Mouse (Mus musculus) CD4-positive, CD25-positive, alpha-beta regulatory T cell, adult 4 months (primary cell): Measurements from ENCODE around the gene Tipin. TPM values are rescaled to one million over a fixed set of nuclear protein-coding genes. Genes with fewer than 3 reads are reported as not detected.

ENCODE experiments used
- ATAC-seq: one replicate; pipeline ENCODE4 v1.8.0; 2017
- polyA plus RNA-seq, 2 experiments: library from polyadenylated mRNA; unstranded; fragments of 100-300 nt; shearing (Covaris generic); gene quantifications; one replicate each; pipeline ENCODE4 v1.2.1; 2017

Tipin gene
- polyA plus RNA-seq, 2 experiments from 2014 or later, result 49.9 to 60.6 TPM

DNA sequence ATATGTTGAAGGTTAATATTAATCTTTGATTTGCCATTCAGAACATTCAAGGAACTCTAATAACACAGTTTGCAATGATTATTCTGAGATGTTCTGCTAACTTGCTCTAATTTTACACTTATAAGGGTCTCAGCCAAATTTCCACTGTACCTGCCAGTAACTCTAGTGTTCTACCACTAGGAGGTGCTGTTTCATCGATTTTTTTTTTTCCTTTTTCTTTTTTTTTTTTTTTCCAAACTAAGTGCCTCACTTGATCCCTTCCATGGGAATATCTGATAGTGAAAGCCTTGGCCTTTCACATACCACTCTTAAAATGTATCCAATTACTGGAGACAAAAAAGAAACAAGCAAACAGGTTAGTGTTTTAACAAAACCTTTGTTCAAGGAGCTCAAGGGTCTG, 66.0 kb downstream of the Tipin start:
- ATAC-seq, result no peak

DNA sequence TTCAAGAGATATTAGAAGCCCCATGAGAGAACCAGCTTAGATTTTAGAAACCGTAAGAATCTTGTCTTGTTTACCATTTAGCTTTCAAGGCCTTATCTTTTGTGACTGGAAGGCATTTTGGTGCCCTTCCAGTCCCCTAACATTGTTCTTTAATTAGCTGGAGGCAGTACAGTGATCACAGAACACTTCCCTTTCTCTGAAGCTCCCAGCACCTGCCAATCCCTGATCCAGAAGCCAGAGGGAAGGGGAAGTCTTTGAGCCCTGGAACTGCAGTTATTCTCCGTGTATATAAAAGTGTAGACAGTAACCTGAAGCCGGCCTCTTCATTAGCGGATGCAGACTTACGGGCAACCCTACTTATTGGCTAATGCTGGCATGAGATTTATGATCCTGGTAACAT, 68.1 kb downstream of the Tipin start:
- ATAC-seq, result no peak

DNA sequence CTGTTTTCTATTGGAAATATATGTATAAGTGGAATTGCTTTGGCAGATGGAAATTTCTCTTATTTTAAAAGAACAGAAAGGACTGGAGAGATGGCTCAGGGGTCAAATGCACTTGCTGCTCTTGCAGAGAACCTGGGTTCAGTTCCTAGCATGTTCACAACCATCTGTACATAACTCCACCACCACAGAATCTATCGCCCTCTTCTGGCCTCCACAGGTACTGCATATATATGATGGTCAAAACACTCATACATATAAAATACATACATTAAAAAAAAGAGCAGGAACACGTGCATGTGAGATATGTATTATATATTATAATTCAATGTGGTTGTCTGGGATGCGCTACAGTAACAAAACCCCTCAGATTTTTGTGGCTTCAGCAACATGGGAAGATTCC, 69.8 kb downstream of the Tipin start:
- ATAC-seq, result no peak

Other genes with a start within 250 kb of the Tipin start
- gene Lctl, start 164.4 kb upstream of the Tipin start, polyA plus RNA-seq, result not detected
- gene Zwilch, start 108.5 kb upstream of the Tipin start, polyA plus RNA-seq, result 1 to 10 TPM; 3.9 to 5.0 TPM
- 1,000 to 10,000 TPM; 3,641 to 3,879 TPM for gene Rpl4, start 108.2 kb upstream of the Tipin start, polyA plus RNA-seq
- gene Snapc5, start 102.3 kb upstream of the Tipin start, polyA plus RNA-seq, result 10 to 100 TPM; 59.8 to 61.1 TPM
- gene Uchl4, start 46.4 kb upstream of the Tipin start, polyA plus RNA-seq, result 1 to 10 TPM; 3.8 to 9.9 TPM
- 10 to 100 TPM; 31.5 to 33.0 TPM for gene Map2k1, start 27.9 kb upstream of the Tipin start, polyA plus RNA-seq
- gene Dis3l, start 59.7 kb downstream of the Tipin start, polyA plus RNA-seq, result 10 to 100 TPM in 1 of 2 experiments, 1 to 10 TPM in 1; 9.4 to 12.5 TPM
- gene Megf11, start 104.0 kb downstream of the Tipin start, polyA plus RNA-seq, result under 1 TPM; 0.11 to 0.36 TPM